Mouse (Mus musculus) erythroid progenitor cell, adult 5-6 weeks (primary cell): Measurements from ENCODE around the gene Tspan3. TPM values are rescaled to one million over a fixed set of nuclear protein-coding genes. Genes with fewer than 3 reads are reported as not detected.

Experiments
- ATAC-seq: replicated peaks from 2 replicates; pipeline ENCODE4 v1.8.0; 2016; ENCODE audit warnings: moderate number of reproducible peaks, mild to moderate bottlenecking, moderate TSS enrichment, inconsistent platforms; ENCODE audit not compliant: poor library complexity, low FRiP score, severe bottlenecking
- total RNA-seq, 2 experiments: library from RNA; stranded (forward) in 1 of 2; stranded (reverse) in 1 of 2; fragments of 150-400 nt in 1 of 2; fragments of 186-747, 209-891 nt in 1 of 2; gene quantifications; 2 replicates each; pipeline versions ENCODE4 v1.2.3 to v1.2.4; 2015 to 2017; ENCODE audit warnings: low replicate concordance in 2 of 2

Gene Tspan3
- total RNA-seq, 2 experiments from 2014 or later: 2.7 to 19.3 TPM

DNA sequence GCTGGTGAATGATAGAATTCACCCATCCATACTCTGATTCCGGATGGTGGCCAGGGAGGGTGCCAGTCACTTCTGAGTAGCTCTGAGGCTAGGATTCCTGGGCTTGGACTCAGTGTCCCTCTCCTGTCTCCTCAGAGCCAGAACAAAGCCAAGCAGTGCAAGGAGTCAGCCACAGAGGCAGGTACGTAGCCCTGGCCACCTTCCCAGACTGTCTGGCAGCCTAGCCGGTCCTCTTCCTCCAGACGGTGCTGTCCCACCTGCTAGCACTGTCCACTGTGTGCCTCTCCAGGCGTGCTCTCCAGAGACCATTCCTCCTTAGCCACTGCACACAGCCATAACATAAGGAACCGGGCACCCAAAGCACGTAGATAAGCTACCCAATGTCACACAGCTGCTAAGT is 41.7 kb downstream of the Tspan3 start:
- no peak for ATAC-seq

GRCm38 (mm10) chr9:56122973-56123372 is 42.3 kb downstream of the Tspan3 start:
- ATAC-seq: no peak

DNA sequence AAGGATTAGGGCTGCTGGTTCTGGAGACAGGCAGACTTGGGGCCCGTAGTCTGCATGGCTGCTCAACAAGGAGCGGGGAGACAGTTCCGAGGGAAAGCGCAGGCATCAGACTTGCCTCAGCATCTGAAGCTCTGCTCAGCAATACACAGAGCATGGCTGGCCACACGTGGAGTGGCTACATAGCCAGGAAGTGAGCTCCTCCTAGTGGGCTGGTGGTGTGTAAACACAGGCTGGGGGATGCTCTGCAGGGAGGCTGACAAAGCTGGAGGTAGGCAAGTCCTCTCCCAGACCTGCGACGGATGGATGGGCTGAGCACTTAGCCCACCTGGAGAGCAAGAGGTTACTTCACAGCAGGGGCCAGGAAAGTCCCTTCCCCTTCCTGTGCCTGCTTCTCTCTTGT is 44.2 kb downstream of the Tspan3 start:
- ATAC-seq: no peak

- no peak for ATAC-seq
Observed at GRCm38 (mm10) chr9:56119651-56120050, 45.6 kb downstream of the Tspan3 start.

- ATAC-seq: peak; percentile 51; the same call in 1 of the 2 replicates
Observed at GRCm38 (mm10) chr9:56118582-56118981, 46.7 kb downstream of the Tspan3 start.

GRCm38 (mm10) chr9:56118091-56118490 is 47.2 kb downstream of the Tspan3 start:
- no peak for ATAC-seq

- ATAC-seq: no peak
Observed at GRCm38 (mm10) chr9:56108174-56108573, 57.1 kb downstream of the Tspan3 start.

GRCm38 (mm10) chr9:56107527-56107926 is 57.8 kb downstream of the Tspan3 start:
- ATAC-seq: no peak

DNA sequence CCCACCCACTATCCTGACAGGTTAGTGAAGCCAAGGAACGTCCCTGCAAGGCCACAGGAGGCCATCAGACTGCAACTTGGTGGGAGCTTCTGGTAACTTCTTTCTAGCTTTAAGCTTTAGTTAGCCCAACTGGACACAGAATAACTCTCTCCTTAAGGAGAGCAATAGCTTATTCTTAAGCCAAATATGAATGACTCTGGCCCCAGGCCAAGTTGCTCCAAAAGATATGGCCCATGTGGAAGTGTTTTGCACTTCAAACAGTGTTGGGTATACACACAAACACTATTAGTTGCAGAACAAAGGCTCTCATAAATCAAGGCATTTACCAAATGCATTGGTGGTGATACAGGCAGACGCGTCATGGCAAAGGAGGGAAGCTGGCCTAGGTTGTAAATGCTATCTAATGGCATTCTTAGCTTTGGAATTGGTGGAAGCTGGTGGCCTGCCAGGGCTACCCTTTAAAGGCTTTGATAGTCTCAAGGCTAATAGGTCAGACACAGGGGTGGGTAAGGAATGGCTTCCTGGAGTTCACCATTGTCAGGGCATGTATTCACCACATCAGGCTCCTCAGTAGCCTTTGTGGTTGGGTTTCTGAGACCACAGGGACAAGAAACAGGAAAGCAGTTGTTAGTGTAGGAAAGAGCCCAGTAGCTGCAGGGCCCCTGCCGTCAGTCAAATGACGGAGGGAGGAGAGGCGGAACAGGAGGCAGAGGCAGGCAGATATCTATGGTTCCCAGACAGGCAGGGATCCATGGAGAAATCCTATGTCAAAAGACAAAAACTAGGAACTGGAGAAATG is 58.8 kb downstream of the Tspan3 start:
- no peak for ATAC-seq

DNA sequence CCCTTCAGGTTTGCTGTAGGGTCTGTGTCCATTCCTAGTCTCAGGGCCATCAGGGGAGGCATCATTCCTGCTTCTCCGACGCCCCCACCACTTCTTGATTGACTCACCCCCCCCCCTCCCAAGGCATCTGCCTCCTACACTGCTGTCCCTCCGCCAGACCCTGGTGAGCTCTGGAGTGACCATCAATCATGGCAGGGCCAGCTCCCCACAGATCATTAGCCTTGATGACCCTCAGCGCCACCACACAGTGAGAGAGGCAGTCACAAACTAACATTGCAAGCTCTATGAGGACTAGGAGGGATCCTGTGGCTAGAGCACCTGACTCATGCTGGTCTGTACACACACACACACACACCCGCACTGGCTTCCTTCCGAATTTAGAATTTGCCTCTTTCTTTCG is 60.4 kb downstream of the Tspan3 start:
- no peak for ATAC-seq

GRCm38 (mm10) chr9:56101022-56101421 is 64.3 kb downstream of the Tspan3 start:
- no peak for ATAC-seq

- no peak for ATAC-seq
Observed at GRCm38 (mm10) chr9:56100041-56100522, 65.2 kb downstream of the Tspan3 start.

DNA sequence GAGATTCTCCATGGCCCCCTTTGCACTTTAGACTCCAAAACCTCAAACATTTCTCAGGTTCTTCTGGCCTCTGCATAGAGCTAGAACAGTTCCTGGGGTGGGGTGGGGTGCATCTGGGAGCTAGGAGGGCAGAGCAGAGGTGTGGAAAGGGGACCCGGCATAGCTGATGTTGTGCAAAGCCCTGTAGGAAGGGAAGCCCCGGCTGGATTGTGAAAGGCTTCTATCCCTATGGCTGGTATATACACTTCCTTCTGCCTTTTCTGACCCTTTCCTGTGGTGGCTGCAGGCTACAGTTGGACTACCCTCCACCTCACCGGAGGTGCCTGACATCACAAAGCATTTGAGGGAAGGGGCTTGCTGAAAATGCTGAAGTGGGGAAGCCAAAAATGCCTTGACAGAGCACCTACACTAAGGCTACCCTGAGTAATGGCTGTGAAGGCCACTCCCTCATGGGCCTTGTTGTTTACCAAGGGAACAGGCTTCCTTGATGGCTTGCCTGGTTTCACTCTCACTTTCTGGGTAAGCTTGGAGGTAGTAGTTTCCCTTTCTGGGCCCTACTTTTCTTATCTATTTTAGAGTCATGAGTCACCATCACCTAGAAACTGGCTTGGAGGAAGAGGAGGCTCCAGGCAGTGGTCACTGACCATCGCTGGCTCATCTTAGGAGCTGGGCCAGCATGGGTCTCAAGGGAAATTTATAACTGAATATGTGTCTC is 67.5 kb downstream of the Tspan3 start:
- no peak for ATAC-seq

GRCm38 (mm10) chr9:56092102-56092501 is 73.2 kb downstream of the Tspan3 start:
- ATAC-seq: no peak

DNA sequence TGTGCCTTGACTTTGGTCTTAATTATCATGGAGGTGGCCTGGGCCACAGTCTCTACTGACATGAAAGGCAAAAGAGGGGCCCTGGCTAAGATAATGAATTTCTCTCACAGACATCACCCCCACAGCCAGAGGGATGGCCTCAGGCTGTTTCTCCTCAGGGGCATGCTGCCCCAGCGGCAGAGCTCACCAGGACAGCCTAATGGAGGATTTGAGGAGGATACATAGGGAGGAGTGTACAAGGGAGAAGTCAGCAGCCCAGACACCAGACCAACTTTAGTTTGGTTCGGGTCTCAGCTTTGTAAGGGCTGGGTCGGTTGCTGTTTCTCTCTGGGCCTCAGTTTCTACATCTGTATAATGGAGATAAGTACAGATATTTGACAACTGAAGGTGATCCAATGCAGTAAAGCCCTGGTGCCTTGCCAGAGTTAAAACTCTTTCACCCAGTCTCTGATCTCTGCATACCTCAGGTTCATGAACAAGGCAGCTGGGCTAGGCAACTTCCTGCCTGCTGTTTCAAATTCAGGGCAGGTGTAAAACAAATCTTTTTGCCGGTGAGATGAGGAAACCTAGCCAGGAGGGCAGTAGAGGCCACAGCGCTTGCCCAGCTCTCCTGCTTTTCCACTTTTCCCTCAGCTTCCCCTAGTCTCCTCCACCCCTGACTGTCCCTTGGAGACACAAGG is 74.6 kb downstream of the Tspan3 start:
- no peak for ATAC-seq

GRCm38 (mm10) chr9:56089778-56090520 is 75.3 kb downstream of the Tspan3 start, which contains the start of gene Pstpip1:
Gene Pstpip1 (plus strand): TSS chr9:56089962.
- no peak for ATAC-seq

- no peak for ATAC-seq
Observed at GRCm38 (mm10) chr9:56086524-56086923, 78.8 kb downstream of the Tspan3 start.
